Mouse (Mus musculus) olfactory bulb, adult 2 months (tissue): ENCODE measurements around the gene Rsph14.

Experiments
- CTCF ChIP-seq: fragments of 200-500 bp; IDR thresholded peaks from 2 replicates; pipeline ENCODE4 v1.5.1; 2012; ENCODE audit warnings: low read depth, mild to moderate bottlenecking, low read length, moderate library complexity; ENCODE audit not compliant: insufficient read depth
- POLR2A ChIP-seq: fragments of 200-500 bp; IDR thresholded peaks from 2 replicates; pipeline ENCODE4 v1.6.1; 2012; ENCODE audit warnings: mild to moderate bottlenecking, low read depth, low read length, moderate library complexity; ENCODE audit not compliant: insufficient read depth

GRCm38 (mm10) chr10:75048711-75049110 is 16.3 kb upstream of the Rsph14 start:
- TF ChIP-seq POLR2A (no peak), CTCF (no peak)
